Mouse (Mus musculus) lung, postnatal 0 days (tissue): ENCODE measurements around the gene Hydin. TPM values are rescaled to one million over a fixed set of nuclear protein-coding genes. Genes with fewer than 3 reads are reported as not detected.

Experiments used
- ATAC-seq: fragments of 200-750 bp; cut with Nextera tagmentation; 2 replicates; pipeline ENCODE4 v1.8.0; 2017; ENCODE audit warnings: moderate library complexity
- DNase-seq: peaks from one replicate; pipeline ENCODE4 v3.0.0-alpha.2; 2016; ENCODE audit warnings: low spot score
- H3K27ac ChIP-seq: fragments of 300-500 bp; sonication (generic); 2 replicates; pipeline ENCODE4 v1.5.1; 2014; ENCODE audit warnings: antibody characterized with exemption, mild to moderate bottlenecking, low read length, mixed read lengths
- H3K27me3 ChIP-seq: fragments of 300-500 bp; sonication (generic); replicated peaks from 2 replicates; pipeline ENCODE4 v1.6.1; 2014; ENCODE audit warnings: low read length, mixed read lengths; ENCODE audit not compliant: insufficient read depth
- H3K36me3 ChIP-seq: fragments of 300-500 bp; sonication (generic); 2 replicates; pipeline ENCODE4 v1.6.1; 2014; ENCODE audit warnings: low read length, mixed read lengths; ENCODE audit not compliant: insufficient read depth
- H3K4me1 ChIP-seq: fragments of 300-500 bp; sonication (generic); 2 replicates; pipeline ENCODE4 v1.6.1; 2014; ENCODE audit warnings: antibody characterized with exemption, low read depth, low read length, mixed read lengths; ENCODE audit not compliant: insufficient read depth
- H3K4me2 ChIP-seq: fragments of 300-500 bp; sonication (generic); replicated peaks from 2 replicates; pipeline ENCODE4 v1.6.1; 2014; ENCODE audit warnings: low read depth, mild to moderate bottlenecking, low read length, moderate library complexity, mixed read lengths
- H3K4me3 ChIP-seq: fragments of 300-500 bp; sonication (generic); 2 replicates; pipeline ENCODE4 v1.5.1; 2014; ENCODE audit warnings: low read depth, low read length
- H3K9ac ChIP-seq: fragments of 300-500 bp; sonication (generic); replicated peaks from 2 replicates; pipeline ENCODE4 v1.6.1; 2014; ENCODE audit warnings: low read depth, mild to moderate bottlenecking
- H3K9me3 ChIP-seq: fragments of 300-500 bp; sonication (generic); 2 replicates; pipeline ENCODE4 v1.6.1; 2016; ENCODE audit warnings: low read length, mixed read lengths
- CTCF ChIP-seq: IDR thresholded peaks from 2 replicates; pipeline ENCODE4 v1.5.1; 2016; ENCODE audit warnings: antibody characterized with exemption, mild to moderate bottlenecking
- EP300 ChIP-seq: IDR thresholded peaks from 2 replicates; pipeline ENCODE4 v1.6.1; 2016; ENCODE audit warnings: antibody characterized with exemption, mild to moderate bottlenecking, control low read depth
- WGBS: fragments of 180-500 bp; shearing (Covaris S2); extraction: QIAGEN DNeasy Blood & Tissue Kit; methylation state at CpG from one replicate; pipeline ENCODE4 v1.1.7; 2014; 5-methylcytosine and 5-hydroxymethylcytosine counted together
- polyA plus RNA-seq: library from polyadenylated mRNA; unstranded; fragments of >200 nt; fragmentation: Nextera tagmentation; extraction: Ambion mirVana; gene quantifications from 2 replicates; pipeline ENCODE4 v1.2.1, GENCODE M21; 2015

Gene Hydin
- polyA plus RNA-seq, 1 experiment from 2014 or later, result 0.97 TPM

DNA sequence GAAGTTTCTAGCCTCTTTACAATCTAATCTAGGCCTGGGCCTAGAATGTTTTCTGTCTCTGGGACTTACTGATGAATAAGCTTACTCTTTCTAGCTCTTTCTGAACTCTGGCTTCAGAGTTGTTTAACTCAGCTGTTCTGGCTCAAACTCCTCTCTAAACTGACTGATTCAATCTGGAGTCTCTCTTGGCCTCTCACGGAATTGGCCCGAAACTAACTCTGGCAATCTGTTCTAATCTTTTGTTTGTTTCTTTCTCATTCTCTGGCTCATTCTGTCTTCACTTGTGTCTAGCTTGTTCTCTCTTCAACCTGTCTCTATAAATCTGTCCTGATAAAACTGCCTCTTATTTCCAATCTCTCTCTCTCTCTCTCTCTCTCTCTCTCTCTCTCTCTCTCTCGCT is 137.7 kb downstream of the Hydin start:
- no peak for ATAC-seq
- 61% methylated on average over 3 of the region's 3 CpGs for WGBS
- H3K27me3 ChIP-seq, result no peaks in the 10 kb centered on the region

DNA sequence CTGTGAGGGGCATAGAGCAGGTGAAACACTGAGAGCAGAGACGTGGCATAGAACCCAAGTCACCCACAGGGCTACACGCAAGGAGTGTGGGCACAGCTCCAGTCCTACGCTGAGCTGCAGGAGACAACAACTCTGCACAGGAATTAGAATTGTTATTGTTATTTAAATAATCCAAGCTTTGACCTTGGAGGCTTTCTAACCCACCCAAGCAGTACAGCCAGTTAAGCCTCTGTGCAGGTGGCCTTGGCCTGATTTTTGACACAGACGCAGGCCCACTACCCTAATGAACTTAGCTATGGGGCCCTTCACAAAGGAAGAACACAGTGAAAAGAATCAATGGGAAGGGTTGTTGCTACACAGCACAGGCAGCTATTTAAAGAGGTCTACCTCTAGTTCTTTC is 148.3 kb downstream of the Hydin start:
- TF ChIP-seq CTCF (no peak), EP300 (no peak)
- Histone ChIP-seq H3K4me1 (no peaks in the 10 kb centered on the region), H3K36me3 (no peaks in the 10 kb centered on the region), H3K27me3 (no peaks in the 10 kb centered on the region), H3K9me3 (no peaks in the 10 kb centered on the region), H3K4me2 (no peak overlapping the region), H3K27ac (no peak overlapping the region), H3K9ac (no peak overlapping the region), H3K4me3 (no peak overlapping the region)
- no peak for ATAC-seq
- DNase-seq, result no peak
- WGBS, result 88% methylated on average over 4 of the region's 4 CpGs

More for the DNA sequence above, 137.7 kb downstream of the Hydin start:
- DNase-seq, result no peak
- Histone ChIP-seq H3K27ac (no peak overlapping the region), H3K4me3 (no peak overlapping the region), H3K4me2 (no peak overlapping the region), H3K4me1 (no peaks in the 10 kb centered on the region), H3K9ac (no peak overlapping the region), H3K9me3 (no peaks in the 10 kb centered on the region), H3K36me3 (no peaks in the 10 kb centered on the region)
- TF ChIP-seq CTCF, result no peak
- TF ChIP-seq EP300, result no peak

DNA sequence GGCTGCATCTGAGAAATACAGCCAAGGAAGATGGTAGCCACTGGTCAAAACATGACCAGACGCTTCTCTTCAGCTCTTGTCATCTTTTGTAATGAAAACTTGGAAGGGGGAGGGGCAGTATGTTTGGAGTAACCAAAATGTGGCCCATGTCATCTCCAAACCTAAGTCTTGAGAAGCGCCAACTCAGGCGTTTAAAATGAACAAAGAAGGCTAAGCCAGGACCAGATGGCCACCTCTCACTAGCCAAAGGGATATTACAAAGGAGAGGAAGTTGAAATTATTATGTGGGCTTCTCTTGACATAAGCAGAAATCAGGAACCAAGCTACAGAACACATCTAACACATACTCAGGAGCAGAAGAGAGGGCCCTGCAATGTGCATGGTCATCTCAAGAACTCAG is 150.2 kb downstream of the Hydin start:
- ATAC-seq, result no peak
- Histone ChIP-seq H3K9ac (no peak overlapping the region), H3K4me1 (no peaks in the 10 kb centered on the region), H3K4me3 (no peak overlapping the region), H3K4me2 (no peak overlapping the region), H3K27me3 (no peaks in the 10 kb centered on the region), H3K36me3 (no peaks in the 10 kb centered on the region), H3K27ac (no peak overlapping the region), H3K9me3 (no peaks in the 10 kb centered on the region)
- no peak for DNase-seq
- 81% methylated on average over 3 of the region's 3 CpGs for WGBS
- no peak for TF ChIP-seq EP300
- no peak for TF ChIP-seq CTCF

DNA sequence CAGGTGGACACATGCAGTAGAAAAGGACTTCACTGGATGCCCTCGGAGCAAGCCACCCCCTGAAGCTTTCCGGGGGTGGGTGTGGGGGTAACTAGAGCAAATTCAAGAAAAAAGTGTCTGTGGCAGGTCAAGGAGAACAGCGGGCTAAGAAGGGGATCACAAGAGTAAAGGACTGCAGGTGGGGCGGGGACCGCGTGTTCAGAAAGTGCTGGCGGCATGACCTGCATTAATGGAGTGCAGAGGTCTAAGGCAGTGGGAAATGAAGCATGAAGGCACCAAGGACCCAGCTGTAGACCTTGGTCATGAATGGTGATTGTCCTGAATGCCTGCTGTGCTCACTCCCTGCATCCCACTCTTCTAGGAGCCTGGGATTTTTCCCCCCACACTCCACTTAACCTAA is 151.0 kb downstream of the Hydin start:
- Histone ChIP-seq H3K9me3 (no peaks in the 10 kb centered on the region), H3K9ac (no peak overlapping the region), H3K27me3 (no peaks in the 10 kb centered on the region), H3K4me1 (no peaks in the 10 kb centered on the region), H3K4me2 (no peak overlapping the region), H3K4me3 (no peak overlapping the region), H3K27ac (no peak overlapping the region), H3K36me3 (no peaks in the 10 kb centered on the region)
- 87% methylated on average over 7 of the region's 7 CpGs for WGBS
- TF ChIP-seq CTCF (no peak), EP300 (no peak)
- ATAC-seq (no peak), DNase-seq (no peak)

DNA sequence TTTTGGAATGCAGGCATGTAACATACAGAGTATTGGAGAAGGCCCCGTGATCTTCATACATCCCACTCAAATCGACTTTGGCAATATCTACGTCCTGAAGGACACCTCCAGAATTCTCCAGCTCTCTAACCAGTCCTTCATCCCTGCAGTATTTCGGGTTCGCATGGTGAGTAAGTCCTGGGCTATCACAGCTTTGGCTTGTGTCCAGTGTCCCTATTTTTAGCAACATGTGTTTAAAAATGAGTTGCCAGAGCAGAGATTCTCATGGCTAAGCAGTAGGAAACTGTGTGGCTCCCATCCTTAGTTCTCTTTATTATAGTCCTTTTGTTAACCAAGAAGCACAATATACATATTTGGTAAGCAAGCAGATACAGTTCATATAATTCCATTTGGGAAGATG is 152.9 kb downstream of the Hydin start:
- 56% methylated on average over 5 of the region's 5 CpGs for WGBS
- ATAC-seq (no peak), DNase-seq (no peak)
- no peak overlapping the region for H3K4me3 ChIP-seq
- no peak overlapping the region for H3K9ac ChIP-seq
- no peak overlapping the region for H3K4me2 ChIP-seq
- no peaks in the 10 kb centered on the region for H3K36me3 ChIP-seq
- H3K9me3 ChIP-seq, result no peaks in the 10 kb centered on the region
- H3K4me1 ChIP-seq, result no peaks in the 10 kb centered on the region
- TF ChIP-seq CTCF (no peak), EP300 (no peak)
- H3K27me3 ChIP-seq, result no peaks in the 10 kb centered on the region
- H3K27ac ChIP-seq, result no peak overlapping the region

DNA sequence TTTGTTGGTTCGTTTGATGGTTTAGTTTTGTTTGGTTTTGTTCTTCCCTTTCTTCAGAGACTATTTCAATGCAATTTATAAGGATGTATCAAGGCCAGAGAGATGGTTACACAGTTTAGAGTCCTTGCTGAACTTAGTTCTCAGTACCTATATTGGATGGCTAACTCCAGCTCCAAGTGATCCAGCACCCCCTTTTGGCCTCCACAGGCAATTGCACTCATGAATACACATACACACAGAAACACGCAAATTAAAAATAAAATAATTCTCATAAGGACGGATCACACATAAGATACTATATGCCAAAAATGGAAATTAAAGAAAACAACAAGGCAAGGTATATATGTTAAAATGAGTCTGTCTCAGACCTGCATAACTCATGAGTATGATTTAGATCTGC is 153.4 kb downstream of the Hydin start:
- no peaks in the 10 kb centered on the region for H3K27me3 ChIP-seq
- 84% methylated on average over 3 of the region's 3 CpGs for whole genome bisulfite sequencing
- no peaks in the 10 kb centered on the region for H3K36me3 ChIP-seq
- H3K4me3 ChIP-seq, result no peak overlapping the region
- H3K4me2 ChIP-seq, result no peak overlapping the region
- ATAC-seq, result no peak
- DNase-seq, result no peak
- H3K9me3 ChIP-seq, result no peaks in the 10 kb centered on the region
- H3K4me1 ChIP-seq, result no peaks in the 10 kb centered on the region
- no peak overlapping the region for H3K27ac ChIP-seq
- TF ChIP-seq CTCF (no peak), EP300 (no peak)
- H3K9ac ChIP-seq, result no peak overlapping the region

DNA sequence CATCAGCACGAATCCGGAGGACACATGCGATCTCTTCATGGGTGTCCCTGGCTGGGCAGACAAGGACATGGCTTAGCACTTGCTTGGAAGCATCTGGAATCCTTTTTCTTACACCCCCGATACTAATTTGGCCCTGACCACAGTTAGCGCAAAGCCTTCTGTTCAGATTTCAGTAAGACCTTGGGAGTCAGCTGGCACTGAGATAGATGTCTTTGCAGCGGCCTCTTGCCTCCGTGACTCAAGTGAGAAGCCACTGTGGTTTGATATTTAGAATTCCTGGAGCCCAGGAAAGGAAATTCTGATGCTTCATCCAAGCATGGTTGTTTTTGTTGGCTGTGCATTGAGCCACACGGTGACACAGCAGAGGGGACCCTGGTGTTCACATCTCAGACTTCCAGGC is 157.4 kb downstream of the Hydin start:
- DNase-seq (no peak), ATAC-seq (no peak)
- 73% methylated on average over 8 of the region's 8 CpGs for WGBS

More for the DNA sequence above, 157.4 kb downstream of the Hydin start:
- Histone ChIP-seq H3K9me3 (no peaks in the 10 kb centered on the region), H3K9ac (no peak overlapping the region), H3K4me1 (no peaks in the 10 kb centered on the region), H3K4me3 (no peak overlapping the region), H3K36me3 (no peaks in the 10 kb centered on the region), H3K27ac (no peak overlapping the region), H3K27me3 (no peaks in the 10 kb centered on the region), H3K4me2 (no peak overlapping the region)
- TF ChIP-seq CTCF (no peak), EP300 (no peak)
